Mouse (Mus musculus): ENCODE data around the gene Slc5a5. TPM values are rescaled to one million over a fixed set of nuclear protein-coding genes. Genes with fewer than 3 reads are reported as not detected.

Slc5a5 gene
- total and polyA plus RNA-seq, 3 experiments, result 0.28 TPM; not detected in 2

DNA sequence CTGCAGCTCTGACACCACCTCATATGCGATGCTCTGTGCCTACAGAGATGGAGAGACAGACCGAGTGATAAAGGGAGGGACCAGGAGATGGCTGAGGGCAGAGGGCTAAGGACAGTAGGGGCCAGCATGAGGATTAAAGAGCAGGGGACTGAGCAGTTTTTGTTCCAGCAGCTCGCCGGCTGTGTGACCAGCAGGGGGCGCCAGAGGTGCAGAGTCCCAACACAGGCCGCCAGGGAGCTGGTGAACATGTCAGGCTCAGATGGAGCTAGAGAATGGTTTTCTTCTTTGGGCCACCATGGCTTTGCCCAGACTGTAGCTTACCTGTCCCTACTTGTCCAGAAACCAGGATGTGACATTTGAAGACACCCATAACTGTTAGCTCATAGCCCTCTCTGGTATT, 48.0 kb downstream of the Slc5a5 start:
- Histone ChIP-seq H3K4me3 (ENCODE audit: low read depth, low read length) (peak overlapping the region; percentile 31; the same call in 1 of the 2 replicates), H3K9me3 (replicated peaks) (no peaks in the 10 kb centered on the region), H3K4me1 (ENCODE audit: insufficient read depth, low read depth, low read length) (peaks cover 60% of the 10 kb centered on the region), H3K36me3 (replicated peaks) (no peaks in the 10 kb centered on the region), H3K27me3 (ENCODE audit: insufficient read depth, low read length) (peaks cover 38% of the 10 kb centered on the region)
- DNase-seq (ENCODE audit: low spot score), result peak; percentile 82
- no peak for ATAC-seq (ENCODE audit: extremely low read depth, insufficient number of reproducible peaks, low FRiP score, poor library complexity, severe bottlenecking)
- TF ChIP-seq CTCF (IDR thresholded peaks at IDR 0.05; ENCODE audit: low read depth, low read length), result peak; percentile 87
- no peak for TF ChIP-seq GATA2 (IDR thresholded peaks at IDR 0.05; ENCODE audit: borderline replicate concordance, low read depth, low read length)

DNA sequence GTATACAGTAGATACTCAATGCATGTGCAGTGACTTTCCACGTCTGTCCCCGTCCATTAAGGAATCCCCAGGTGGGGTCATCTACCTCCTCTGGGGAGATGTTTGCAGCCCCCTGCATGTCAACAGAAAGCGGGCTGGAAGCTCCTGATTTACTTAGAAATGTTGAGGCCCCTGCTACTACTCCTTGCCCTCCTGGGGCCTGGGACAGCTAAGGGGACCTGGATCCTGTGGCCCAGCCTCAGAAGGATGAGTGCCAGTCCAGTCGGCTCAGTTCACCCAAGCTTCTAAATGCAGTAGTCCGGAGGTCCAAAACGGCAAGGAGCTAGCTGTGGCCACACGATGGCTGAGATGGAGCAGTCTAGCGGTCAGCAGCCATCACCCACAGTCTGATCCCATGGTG, 48.6 kb downstream of the Slc5a5 start:
- H3K27me3 ChIP-seq (ENCODE audit: insufficient read depth, low read length), result peaks cover 33% of the 10 kb centered on the region
- TF ChIP-seq CTCF (IDR thresholded peaks at IDR 0.05; ENCODE audit: low read depth, low read length), result no peak
- TF ChIP-seq POLR2AphosphoS5 (IDR thresholded peaks at IDR 0.05; ENCODE audit: insufficient replicate concordance, low read depth, low read length), result no peak
- TF ChIP-seq TAL1 (conservative IDR thresholded peaks at IDR 0.05; ENCODE audit: low read depth, low read length), result no peak
- no peak for TF ChIP-seq GATA2 (IDR thresholded peaks at IDR 0.05; ENCODE audit: borderline replicate concordance, low read depth, low read length)
- TF ChIP-seq GATA1 (IDR thresholded peaks at IDR 0.05; ENCODE audit: borderline replicate concordance, low read length), result no peak
- peaks cover 60% of the 10 kb centered on the region for H3K4me1 ChIP-seq (ENCODE audit: insufficient read depth, low read depth, low read length)

DNA sequence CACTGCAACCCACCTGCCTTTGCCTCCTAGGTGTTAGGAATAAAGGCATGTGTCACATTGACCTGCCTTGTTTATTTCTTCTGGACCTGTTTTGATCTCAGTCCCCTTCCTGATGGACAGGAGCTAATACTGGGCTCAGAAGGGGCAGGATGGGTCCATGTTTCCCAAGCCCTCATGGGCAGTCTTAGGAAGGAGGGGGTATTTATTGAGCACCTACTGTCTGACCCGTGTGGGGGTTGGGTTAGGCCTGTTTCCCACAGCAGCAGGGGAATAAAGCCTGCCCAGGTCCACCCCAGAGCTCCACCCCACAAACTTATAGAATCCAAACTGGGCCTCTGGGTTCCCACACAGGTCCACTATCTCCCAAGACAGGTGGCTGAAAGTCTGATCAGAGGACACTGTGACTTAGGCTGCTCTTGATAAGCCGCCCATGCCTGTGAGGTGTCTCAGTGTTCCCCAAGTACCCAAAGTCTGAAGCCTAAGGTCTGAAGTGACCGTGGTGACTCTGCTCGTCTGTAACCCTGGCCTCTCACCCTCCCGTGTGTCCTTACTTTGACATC, 49.3 kb downstream of the Slc5a5 start:
- peaks cover 26% of the 10 kb centered on the region for H3K27me3 ChIP-seq (ENCODE audit: insufficient read depth, low read length)
- H3K9me3 ChIP-seq (replicated peaks), result no peaks in the 10 kb centered on the region
- no peak overlapping the region for H3K4me3 ChIP-seq (ENCODE audit: low read depth, low read length)
- peaks cover 66% of the 10 kb centered on the region for H3K4me1 ChIP-seq (ENCODE audit: insufficient read depth, low read depth, low read length)
- no peaks in the 10 kb centered on the region for H3K36me3 ChIP-seq (replicated peaks)
- DNase-seq (ENCODE audit: low spot score) (no peak), ATAC-seq (ENCODE audit: extremely low read depth, insufficient number of reproducible peaks, low FRiP score, poor library complexity, severe bottlenecking) (no peak)
- no peak for TF ChIP-seq GATA1 (IDR thresholded peaks at IDR 0.05; ENCODE audit: borderline replicate concordance, low read length)
- no peak for TF ChIP-seq GATA2 (IDR thresholded peaks at IDR 0.05; ENCODE audit: borderline replicate concordance, low read depth, low read length)
- TF ChIP-seq POLR2AphosphoS5 (IDR thresholded peaks at IDR 0.05; ENCODE audit: insufficient replicate concordance, low read depth, low read length), result no peak
- peak; percentile 27; the same call in 1 of the 2 replicates for TF ChIP-seq TAL1 (conservative IDR thresholded peaks at IDR 0.05; ENCODE audit: low read depth, low read length)
- TF ChIP-seq CTCF (IDR thresholded peaks at IDR 0.05; ENCODE audit: low read depth, low read length), result no peak

More for the DNA sequence above, 48.6 kb downstream of the Slc5a5 start:
- DNase-seq (ENCODE audit: low spot score) (no peak), ATAC-seq (ENCODE audit: extremely low read depth, insufficient number of reproducible peaks, low FRiP score, poor library complexity, severe bottlenecking) (no peak)
- Histone ChIP-seq H3K9me3 (replicated peaks) (no peaks in the 10 kb centered on the region), H3K4me3 (ENCODE audit: low read depth, low read length) (peak overlapping the region; percentile 31; the same call in 1 of the 2 replicates), H3K36me3 (replicated peaks) (no peaks in the 10 kb centered on the region)

DNA sequence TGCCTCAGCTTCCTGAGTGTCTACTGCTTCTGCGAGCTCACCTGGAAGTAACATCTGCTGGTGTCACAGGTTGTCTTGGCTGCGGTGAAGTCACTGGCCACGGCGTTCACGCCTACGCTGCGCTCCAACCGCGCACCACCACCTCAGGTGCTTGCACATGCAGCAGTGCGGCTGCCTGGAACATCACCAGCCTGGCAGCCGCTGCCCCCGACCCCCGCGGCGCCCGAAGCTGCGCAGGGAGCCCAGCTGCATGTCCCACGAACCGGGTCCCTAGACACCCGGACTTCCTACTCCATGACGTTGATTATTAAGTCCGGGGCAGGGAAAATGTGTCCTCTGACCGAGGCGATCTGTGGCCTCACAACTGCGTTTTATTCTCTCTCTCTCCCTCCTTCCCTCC, 50.1 kb downstream of the Slc5a5 start:
- Histone ChIP-seq H3K27me3 (ENCODE audit: insufficient read depth, low read length) (peaks cover 18% of the 10 kb centered on the region), H3K4me3 (ENCODE audit: low read depth, low read length) (peak overlapping the region; percentile 33; the same call in 1 of the 2 replicates), H3K9me3 (replicated peaks) (no peaks in the 10 kb centered on the region), H3K36me3 (replicated peaks) (peaks cover 2% of the 10 kb centered on the region), H3K4me1 (ENCODE audit: insufficient read depth, low read depth, low read length) (peaks cover 67% of the 10 kb centered on the region)
- TF ChIP-seq POLR2AphosphoS5 (IDR thresholded peaks at IDR 0.05; ENCODE audit: insufficient replicate concordance, low read depth, low read length), result no peak
- no peak for TF ChIP-seq GATA1 (IDR thresholded peaks at IDR 0.05; ENCODE audit: borderline replicate concordance, low read length)
- no peak for TF ChIP-seq TAL1 (conservative IDR thresholded peaks at IDR 0.05; ENCODE audit: low read depth, low read length)
- no peak for ATAC-seq (ENCODE audit: extremely low read depth, insufficient number of reproducible peaks, low FRiP score, poor library complexity, severe bottlenecking)
- no peak for DNase-seq (ENCODE audit: low spot score)

DNA sequence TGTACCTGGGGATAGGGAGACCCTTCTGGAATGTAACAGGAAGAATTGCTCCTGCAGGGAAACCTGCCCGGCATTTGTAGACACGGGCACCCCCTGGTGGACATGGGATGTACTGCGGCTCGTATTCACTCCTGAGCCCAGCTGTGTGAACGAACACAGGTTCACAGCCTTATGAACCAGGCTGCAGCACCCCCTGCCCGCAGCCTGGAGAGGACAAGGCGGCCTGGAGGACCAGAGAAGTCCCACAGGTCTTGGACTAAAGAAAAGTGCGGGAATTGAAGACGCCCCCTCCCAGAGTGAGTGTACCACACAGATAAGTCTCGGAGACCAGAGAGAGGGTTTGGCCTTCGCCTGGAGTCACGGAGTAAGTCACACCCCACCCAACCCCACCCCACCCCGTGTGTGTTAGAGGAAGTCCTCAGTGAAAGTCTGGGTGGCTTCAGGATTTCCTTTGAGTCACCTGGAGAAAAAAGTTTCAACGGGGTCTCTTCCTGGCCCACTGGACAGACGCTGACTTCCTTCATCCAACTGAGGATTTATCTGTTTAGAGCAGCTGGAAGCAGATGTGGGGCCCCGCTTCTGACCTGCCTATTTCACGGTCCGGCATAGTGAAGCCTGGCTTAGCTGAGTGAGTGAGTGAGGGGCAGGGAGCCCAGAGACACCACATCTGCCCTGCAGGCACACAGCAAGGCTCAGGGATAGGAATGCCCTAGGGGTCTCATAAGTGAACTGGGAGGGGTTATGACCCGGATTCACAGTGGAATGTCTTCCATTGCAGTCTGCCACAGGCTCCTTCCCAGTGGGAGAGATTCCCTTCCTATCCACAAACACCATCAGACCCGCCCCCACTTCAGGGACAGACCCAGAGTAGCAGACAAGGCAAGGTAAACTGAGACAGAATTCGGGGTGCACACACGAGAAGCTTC, 51.1 kb downstream of the Slc5a5 start:
- H3K36me3 ChIP-seq (replicated peaks), result peaks cover 13% of the 10 kb centered on the region
- H3K27me3 ChIP-seq (ENCODE audit: insufficient read depth, low read length), result peaks cover 9% of the 10 kb centered on the region
- ATAC-seq (ENCODE audit: extremely low read depth, insufficient number of reproducible peaks, low FRiP score, poor library complexity, severe bottlenecking) (no peak), DNase-seq (ENCODE audit: low spot score) (peak; percentile 69)
- no peaks in the 10 kb centered on the region for H3K9me3 ChIP-seq (replicated peaks)
- peak overlapping the region; percentile 30; the same call in 1 of the 2 replicates for H3K4me3 ChIP-seq (ENCODE audit: low read depth, low read length)
- no peak for TF ChIP-seq GATA2 (IDR thresholded peaks at IDR 0.05; ENCODE audit: borderline replicate concordance, low read depth, low read length)
- TF ChIP-seq CTCF (IDR thresholded peaks at IDR 0.05; ENCODE audit: low read depth, low read length), result peak; percentile 95
- TF ChIP-seq TAL1 (conservative IDR thresholded peaks at IDR 0.05; ENCODE audit: low read depth, low read length), result no peak
- H3K4me1 ChIP-seq (ENCODE audit: insufficient read depth, low read depth, low read length), result peaks cover 70% of the 10 kb centered on the region

DNA sequence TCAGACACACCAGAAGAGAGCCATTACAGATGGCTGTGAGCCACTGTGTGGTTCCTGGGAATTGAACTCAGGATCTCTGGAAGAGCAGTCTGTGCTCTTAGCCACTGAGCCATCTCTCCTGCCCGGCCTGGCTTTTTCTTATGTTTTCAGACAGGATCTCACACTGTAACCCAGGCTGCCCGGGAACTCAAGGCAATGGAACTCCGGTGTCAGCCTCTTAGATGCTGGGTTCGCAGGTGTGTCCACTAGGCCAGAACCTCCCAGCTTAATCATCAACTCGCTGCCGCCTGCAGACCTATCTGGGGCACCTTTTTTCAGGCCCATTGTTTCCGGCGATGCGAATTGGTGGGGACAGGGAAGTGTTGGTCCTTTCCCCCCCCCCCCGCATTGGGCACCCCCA, 52.0 kb downstream of the Slc5a5 start:
- no peak for DNase-seq (ENCODE audit: low spot score)
- Histone ChIP-seq H3K4me1 (ENCODE audit: insufficient read depth, low read depth, low read length) (peaks cover 76% of the 10 kb centered on the region), H3K27me3 (ENCODE audit: insufficient read depth, low read length) (peaks cover 4% of the 10 kb centered on the region; the same call in 1 of the 2 replicates), H3K4me3 (ENCODE audit: low read depth, low read length) (peak overlapping the region; percentile 30; the same call in 1 of the 2 replicates), H3K9me3 (replicated peaks) (no peaks in the 10 kb centered on the region), H3K36me3 (replicated peaks) (peaks cover 21% of the 10 kb centered on the region)
- ATAC-seq (ENCODE audit: extremely low read depth, insufficient number of reproducible peaks, low FRiP score, poor library complexity, severe bottlenecking), result no peak
- TF ChIP-seq GATA2 (IDR thresholded peaks at IDR 0.05; ENCODE audit: borderline replicate concordance, low read depth, low read length) (no peak), GATA1 (IDR thresholded peaks at IDR 0.05; ENCODE audit: borderline replicate concordance, low read length) (no peak), CTCF (IDR thresholded peaks at IDR 0.05; ENCODE audit: low read depth, low read length) (no peak), POLR2AphosphoS5 (IDR thresholded peaks at IDR 0.05; ENCODE audit: insufficient replicate concordance, low read depth, low read length) (no peak), TAL1 (conservative IDR thresholded peaks at IDR 0.05; ENCODE audit: low read depth, low read length) (no peak)
